Mouse (Mus musculus): ENCODE measurements at regions not wholly inside any gene's neighbourhood (a gene's known extent, or its start where the extent isn't known, plus 50 kb on each side); places are given as distances from the start of the nearest gene placed in this dataset.

DNA sequence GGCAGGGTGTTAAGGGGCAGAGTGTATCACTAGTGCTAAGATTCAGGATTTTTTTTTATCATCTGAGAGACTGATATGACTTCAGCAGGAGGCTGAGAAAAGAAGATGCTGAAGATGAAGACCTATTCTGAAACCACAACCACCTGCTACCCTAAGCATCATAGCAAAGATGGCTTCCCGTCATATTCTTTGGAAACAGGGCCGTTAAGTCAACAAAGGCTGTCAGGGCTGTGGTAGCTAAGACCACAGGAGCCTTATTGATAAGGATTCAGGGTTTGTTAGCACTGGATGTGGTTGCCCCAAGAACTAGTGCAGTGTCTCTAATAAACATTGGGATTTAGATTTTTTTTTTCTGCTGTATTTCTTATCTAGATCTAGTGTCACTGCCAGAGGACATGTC is 56.7 kb upstream of the Rasgrp1 start:
- no peak for DNase-seq

DNA sequence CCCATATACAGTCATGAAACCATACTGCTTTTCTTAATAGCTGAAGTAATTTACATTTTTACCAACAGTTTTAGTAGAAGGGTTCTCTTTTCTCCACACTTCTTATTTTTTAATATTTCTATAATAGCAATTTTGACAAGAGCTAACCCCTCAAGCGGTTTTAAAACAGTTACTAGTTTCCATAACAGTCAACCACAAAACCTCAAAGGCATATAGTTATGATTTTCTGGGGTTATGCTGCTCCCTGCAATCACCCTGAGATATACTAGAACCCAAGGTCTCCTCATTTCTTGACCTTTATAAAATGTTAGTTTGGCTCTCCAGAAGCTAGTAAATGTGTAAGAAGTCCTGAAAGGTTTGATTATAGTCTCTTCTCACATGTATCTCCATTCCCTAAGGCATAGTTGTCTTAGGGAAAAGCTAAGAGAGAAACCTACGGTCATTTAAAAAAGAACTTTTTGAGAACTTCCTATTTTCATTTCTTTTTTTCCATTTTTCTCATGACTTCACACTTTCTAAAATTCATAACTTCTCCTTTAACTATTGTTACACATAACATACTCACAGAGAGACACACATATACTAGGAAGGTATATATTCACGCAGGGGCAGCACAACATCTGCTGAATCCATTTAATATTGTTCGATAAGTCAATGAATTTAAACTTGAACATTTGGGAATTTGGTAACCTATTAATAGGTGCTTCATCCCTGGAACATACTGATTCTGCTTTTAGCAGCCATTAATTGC is 60.8 kb upstream of the Rasgrp1 start:
- DNase-seq: no peak

DNA sequence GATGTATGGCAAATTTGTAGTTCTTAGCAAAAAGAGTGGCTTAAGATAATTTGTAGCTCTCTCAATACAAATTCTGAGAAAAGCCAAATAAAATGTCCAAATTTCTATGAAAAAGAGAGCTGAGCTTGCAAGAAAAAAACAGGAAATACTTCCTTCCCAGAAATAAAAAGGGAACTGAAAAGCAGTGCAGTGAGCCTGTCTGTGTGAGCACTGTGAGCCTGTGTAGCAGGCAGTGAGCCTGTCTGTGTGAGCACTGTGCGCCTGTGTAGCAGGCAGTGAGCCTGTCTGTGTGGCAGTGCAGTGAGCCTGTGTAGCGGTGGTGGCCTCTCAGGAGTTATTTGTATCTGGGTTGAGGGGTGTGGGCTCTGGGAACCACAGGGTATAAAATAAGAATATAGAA is 62.7 kb upstream of the Rasgrp1 start:
- peak; percentile 57 for DNase-seq

DNA sequence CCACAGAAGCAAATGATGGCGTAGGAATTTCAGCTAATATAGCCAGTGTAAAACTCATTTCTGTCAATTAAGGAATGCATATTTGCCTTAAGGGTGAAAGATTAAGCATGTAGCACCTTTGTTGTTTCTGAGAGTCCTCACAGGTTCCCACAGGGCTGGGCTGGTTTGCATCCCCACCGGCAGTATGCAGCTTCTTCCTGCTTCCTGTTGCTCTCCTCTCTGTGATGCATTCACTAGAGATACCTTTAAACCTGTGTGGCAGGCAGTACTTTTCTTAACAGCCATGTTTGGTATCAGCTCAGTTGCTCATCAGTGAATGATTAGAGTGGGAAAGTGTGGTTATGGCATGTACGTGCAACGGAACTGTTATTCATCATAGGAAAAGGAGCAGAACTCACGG is 65.4 kb upstream of the Rasgrp1 start:
- peak; percentile 62 for DNase-seq

DNA sequence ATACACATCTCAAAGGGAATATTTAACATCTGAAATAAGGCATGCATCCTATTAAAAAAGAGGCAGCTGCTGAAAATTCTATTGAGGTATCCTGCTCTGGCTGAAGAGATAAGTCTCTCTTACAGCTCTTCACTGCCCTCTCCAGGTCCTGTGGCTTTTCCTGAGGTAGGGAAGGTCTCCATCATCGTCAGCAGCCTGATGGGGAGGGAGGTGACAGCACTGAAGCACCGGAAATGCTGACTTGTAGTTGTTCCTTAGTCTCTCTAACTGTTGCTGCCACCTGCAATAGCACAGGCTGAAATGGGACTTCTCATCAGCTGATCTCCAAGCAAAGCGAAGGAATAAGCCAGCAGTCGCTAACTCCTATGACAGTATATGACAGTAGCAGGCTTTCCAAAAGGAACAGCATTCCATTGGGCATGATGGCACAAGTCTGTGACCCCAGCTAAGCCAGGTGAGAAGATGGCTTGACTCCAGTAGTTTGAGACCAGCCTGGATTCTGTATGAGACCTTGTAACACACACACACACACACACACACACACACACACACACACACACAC is 69.3 kb upstream of the Rasgrp1 start:
- peak; percentile 66 for DNase-seq

DNA sequence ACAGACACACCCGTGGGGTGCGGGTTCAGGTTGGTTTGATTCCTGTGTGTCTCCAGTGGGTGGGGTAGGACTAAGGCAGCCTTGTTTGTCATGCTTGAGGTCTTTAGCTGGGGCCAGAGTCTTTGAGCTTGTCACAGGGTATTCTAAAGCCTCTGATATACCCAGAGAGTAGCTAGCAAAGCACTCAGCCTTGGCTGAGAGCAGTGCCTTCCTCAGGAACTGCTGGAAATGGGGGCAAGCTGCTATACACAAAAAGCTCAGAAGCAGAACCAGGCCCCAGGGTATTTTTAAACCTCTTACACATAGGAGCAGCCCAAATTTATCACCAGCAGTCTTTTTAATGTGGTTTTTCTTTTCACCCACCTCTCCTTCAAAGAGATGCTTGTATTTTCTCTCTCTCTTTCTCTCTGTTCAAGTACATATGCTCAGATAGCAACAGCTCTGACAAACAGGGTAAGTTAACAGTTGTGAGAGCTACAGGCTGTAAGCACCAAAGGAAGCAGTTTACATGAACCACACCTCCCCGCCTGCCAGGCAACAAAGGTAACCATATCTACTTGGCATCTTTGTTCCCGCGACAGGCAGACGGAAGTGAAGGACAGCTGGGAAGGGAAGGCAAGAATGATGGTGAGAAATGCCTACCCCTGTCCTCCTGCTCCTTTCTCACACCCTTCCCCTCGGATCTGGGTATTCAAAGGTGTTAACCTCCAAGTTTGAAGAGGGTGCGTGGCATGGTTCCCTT is 74.6 kb upstream of the Rasgrp1 start:
- peak; percentile 71 for DNase-seq

DNA sequence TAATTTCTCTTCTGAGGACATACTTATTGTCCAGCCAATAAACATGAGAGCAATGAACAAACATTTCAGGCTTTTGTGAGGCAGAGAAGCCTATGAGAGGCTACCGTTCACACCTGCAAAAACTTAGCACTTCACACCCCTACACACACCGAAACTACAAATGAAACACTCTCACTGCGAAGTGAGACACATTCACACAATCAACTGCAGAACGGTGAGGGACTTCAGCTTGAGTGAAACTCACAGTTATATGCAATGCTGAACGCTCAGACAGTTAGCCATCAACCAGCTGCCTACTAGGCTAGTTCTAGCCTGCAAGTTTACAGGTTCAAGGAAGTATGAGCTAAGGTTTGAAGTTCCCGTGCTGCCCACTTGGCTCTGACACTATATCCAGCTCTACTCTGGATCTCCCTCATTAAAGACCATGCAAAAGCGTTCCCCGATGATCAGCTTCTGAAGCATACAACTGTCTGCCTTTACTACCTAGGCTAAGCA is 75.4 kb upstream of the Rasgrp1 start:
- DNase-seq: peak; percentile 50

DNA sequence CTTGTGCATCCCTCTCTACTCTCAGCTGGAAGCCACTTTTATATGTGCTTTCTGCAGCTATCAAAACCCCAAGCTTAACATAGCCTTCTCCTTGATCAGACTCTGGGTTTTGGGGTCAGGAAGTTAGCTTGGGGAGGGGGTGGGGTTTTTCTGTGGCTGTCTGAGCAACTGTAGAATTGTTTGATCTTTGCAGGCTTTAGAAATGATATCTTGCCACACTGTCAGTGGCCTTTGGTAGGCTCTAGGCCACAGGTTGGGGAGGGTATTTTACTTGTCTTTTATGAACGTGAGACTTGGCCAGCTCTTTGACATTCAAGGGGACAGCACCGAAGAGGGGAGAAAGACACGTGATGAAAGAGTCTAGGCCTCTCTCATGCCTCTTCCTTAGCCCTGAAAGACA is 75.9 kb upstream of the Rasgrp1 start:
- peak; percentile 56 for DNase-seq

DNA sequence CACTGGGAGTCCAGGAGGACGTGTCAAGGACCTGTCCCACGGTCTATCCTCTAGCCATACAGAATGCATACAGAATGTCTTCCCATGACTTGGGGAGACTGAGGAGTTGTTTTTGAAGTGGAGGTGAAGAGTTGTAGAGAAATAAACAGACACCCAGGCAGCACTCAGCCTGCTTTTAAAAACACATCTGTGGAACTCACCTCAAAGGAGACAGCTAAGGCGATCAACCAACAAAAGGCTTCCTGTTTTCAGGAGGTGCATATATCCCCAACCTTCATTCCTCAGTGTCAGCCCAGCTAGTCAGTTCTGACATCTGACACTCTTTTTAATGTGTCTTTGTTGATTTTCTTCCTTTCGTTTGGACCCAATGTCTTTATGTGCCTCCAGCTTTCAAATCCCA is 78.6 kb upstream of the Rasgrp1 start:
- DNase-seq: peak; percentile 51

DNA sequence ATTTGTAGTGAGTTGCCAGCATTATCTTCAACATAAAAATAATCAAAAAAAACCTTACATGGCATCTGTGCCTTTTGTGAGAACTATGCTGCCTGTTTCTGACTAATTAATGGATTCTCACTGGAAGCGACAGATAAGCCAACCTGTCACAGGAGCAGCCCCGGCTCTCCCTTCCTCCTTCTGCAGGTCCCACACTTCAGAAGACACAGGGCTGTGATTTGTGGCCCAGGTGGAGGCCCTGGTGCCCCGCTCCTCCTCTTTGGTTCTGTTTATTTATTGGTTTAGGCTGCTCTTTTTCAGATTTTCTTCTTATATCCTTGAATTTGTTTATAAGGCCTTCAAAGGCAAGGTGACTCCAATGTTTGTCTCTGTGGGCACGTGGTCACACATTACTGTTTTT is 80.0 kb upstream of the Rasgrp1 start:
- peak; percentile 56 for DNase-seq

DNA sequence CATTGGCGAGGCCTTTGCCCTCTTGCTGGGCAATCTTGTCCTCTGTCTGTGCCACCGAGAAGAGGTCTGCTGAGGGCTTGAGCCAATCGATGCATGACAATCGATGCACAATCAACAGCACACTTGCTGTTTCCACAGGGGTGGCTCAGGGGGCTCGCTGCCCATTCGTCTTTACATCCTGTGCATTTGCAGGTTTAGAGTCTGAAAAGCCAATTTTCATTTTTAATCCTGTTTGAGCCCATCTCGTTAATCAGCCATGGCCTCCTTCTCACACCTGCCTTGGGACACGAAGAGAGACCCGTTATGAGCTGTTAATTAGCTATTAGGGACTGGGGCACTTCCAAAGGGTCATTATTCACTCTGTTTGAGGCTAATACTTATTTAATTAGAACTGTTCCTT is 86.4 kb upstream of the Rasgrp1 start:
- no peak for DNase-seq

DNA sequence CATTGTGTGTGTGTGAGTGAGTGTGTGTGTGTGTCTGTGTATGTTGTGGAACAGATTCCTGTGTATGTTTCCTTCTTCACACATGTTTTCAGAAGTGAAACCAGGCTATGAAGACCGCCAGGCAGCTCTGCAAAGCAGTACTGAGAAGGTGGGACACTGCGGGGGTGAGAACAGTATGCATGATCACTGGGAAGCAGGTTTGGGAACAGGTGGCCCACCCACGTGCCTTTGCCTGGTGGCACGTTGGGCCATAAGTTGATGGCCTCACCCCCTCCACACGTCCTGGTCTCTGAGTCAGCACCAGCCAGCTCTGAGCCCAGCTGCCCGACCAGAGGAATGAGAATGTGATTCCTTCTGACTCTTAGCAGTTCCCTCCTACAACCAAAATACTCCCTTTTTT is 89.2 kb upstream of the Rasgrp1 start:
- peak; percentile 56 for DNase-seq

DNA sequence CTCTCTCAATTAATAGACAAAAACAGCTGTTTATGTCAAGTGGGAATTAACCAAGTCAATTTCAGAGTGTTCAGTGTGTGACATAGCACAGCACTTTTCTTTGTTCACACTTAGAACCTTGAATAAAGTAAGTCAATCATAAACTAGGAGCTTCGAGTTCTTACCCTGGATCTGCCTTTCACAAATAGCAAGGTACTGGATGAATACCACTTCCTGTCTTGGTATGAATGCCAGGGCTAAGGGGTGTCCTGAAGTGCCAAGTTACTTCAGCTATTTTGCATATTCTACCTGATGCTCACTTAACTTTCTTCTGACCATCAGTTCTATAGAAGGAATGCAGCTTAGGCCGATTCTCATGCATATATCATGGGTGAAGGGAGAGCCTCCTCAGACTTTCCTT is 90.1 kb upstream of the Rasgrp1 start:
- no peak for DNase-seq

DNA sequence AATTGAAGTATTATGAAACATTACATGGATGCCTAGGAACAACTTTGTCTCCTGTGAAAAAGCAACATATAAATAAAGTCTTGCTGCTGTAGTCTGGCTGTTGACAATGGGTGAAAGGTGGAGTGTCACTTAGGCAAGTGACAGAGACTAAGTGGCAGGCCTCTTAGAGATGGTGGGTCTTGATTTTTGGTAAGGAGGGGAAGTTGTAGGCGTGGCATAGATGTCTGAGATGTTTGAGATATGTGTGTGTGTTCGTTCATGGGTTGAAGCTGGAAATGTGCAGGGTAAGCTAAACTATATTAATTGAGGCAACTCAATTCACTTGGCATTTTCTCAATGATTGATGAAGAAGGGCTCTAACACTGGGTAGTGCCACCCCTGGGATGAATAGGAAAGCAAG is 90.7 kb upstream of the Rasgrp1 start:
- DNase-seq: no peak

DNA sequence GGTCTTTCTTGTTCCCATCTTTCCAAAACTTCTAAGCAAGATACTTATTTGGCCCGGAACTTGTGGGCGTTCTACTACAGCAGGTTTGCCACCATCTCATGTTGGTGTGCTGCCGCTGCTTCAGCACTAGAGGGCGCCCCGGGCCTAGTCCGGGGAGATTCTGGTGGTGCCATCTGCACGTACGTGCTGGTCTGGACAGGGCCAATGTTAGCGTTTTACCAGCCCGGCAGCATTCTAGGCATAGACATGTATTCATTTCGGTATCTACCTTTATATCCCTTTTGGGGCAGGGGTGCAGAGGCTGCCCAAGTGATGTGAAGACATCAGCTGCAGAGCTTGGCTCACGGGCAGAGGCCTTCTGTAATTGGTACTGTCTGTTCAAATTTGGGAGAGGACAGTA is 95.3 kb upstream of the Rasgrp1 start:
- peak; percentile 79 for DNase-seq

DNA sequence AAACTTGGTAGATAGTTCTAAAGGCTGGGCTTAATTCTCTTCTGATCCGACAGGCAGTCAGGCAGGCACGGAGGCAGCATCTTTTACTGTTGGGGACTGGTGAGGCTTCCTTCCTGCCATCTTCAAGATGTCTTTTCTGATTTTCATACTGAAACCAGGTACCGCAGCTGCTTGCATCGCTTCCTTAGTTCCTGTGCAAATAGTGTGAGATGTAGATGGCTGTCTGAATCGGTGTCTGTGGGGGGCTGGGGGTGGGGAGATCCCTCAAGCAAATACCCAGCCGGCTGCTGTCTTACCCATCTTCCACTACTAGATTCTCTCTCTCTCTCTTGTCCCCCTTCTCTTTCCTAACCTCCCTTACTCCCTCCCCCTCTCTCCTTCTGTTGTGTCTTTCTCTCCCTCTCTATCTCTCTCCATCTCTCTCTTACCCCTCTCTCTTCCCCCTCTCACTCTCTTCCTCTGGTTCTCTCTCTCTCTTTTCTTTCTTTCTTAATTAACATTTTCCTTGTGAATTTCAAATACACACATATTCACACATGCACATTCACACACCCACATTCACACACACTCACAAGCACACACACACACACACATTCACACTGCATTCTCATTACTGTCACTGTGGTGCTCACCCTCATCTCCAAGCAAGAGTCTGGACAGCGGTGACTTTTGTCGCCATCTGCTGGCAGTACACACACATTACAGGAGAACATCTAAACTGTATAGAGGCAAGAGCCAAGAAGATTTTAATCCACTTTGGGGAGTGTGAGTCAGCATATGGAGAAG is 96.0 kb upstream of the Rasgrp1 start:
- peak; percentile 88 for DNase-seq

DNA sequence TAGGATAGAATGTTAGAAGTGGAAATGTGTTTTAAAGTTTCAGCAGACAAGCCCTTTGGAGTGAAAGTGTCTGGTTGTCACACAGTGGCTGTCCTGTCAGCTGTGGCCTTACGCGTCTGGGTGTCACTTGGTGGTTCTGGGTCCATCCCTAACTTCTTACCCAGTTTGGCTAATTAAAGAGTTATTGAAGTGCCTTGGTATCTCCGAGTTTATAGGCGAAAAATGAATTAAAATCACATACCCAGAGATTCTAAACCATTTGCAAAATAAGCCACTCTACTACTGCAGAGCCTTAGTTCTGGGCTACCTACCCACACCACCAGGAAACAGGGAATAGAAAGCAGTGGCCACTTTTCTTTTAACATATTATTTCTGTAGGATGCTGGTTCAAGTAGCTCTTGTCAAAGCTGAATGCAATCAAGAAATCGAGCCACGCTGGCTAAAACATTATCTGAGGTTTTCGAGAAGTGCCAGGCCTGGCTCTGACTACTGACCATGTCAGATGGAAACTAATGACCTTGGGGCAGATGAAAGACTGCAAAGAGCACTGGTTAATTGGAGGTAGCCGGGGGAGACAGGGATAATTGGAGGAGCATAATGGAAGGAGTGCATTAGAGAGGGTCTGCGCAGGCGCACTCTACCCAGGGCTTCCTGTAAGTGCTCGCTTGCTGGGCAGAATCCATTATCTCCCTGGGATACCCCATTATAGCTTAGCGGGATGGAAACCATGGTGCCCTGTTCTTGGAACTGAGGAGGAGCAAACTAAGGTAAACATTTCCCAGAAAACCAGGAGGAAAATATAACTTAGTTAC is 96.8 kb upstream of the Rasgrp1 start:
- DNase-seq: peak; percentile 30

DNA sequence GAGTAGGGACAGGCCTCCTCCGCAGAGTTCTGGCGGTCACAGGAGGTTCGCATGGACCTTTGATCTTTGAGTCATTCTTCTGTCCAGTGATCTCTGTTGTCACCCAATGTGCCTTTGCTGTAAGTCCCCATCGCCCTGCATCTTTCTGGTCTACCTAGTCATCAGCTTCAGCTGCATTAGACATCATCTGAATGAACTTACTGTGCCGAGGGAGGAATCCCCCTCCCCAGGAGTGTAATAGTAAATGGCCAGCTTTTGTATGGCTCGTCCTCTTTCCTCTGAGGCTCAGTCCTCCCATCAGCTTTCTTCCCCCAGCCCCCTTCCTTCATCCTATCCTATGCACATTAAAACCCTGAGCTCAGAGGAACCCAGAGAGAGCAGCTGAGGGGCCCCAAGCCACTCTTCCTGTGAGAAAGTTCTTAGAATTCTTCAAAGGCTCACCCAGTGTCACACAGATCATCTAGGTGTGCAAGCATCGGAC is 98.0 kb upstream of the Rasgrp1 start:
- DNase-seq: peak; percentile 59

DNA sequence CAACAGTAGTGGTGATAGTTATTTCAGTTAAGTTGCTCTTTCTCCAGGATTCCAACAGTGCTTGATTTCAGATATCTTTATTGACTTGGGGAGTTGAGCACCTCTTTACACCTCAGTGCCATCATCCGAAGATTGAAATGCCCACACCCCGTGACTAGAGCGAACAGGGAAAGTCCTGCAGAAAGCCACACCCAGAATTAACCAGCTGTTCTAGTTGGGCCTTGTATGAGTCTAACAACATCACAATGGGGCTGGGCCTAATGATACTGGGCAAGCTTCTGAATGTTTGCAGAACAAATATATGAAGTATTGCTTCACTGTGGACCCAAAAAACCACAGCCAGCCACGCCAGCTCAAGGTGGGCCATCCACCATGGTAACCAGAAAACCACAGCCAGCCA is 100.1 kb upstream of the Rasgrp1 start:
- no peak for DNase-seq

DNA sequence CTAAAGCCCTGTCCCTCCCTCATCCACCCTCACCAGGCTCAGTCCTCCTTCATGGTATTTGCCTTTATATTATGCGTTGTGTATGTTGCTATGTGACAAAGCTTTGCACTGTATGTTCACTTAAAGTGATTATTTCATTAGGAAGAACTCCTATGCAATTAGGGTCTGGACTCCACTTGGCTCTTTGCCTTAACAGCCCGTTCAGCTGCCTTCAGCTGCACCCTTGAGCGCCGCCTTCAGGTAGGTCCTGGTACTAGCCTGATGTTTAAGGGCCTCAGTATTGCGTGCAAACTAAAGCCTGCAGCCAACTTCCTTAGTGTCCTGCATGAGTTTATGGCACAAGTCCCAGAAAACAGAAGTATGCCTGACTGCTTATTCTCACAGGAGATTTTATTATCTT is 101.9 kb upstream of the Rasgrp1 start:
- peak; percentile 91 for DNase-seq

DNA sequence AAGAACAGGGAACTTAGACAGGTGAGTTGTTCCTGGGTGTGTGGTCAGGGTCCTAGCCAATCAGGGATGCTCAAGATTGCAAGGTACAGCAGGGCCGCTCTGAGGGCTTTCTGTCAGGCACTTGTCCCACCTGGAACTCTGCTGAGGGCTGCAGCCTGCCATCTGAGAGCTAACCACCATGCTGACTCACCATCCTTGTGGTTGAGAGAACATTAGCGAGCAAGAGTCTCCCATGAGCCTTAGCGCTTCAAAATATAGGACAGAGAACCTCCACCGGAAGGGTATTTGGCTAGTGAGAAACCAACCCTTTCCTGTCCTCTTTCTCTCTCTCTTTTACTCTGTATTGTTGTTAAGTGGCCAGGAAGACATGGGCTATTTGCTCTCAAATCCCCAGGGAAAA is 104.1 kb upstream of the Rasgrp1 start:
- DNase-seq: peak; percentile 70

DNA sequence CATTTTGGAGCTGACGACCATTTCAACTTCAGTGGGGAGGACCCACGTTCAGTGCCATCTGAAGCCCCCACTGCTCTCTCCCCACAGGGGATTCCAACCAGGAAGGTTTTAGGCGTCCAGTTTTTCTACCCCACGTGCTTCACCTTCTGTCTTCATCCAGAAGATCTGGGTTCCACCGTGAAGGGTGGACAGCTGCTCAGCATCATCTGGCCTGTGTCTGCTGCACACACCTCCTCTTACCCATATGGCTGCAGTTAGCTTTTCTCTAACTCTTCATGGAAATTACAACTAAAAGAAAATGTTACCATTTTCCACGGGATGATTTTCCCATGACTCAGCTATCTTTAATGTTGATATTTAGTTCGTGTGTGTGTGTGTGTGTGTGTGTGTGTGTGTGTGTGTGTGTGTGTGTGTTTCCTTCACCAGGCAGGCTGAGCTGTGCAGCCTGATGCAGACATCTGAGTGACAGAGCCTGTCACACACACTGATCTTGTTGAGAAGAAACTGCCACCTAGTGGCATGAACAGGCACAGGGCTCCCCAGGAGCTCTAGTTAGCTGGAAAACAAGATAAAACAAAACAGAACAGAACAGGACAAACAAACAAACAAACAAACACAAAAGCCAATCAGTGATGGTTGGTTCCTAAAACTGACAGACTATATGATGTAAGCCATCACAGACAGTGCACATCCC is 107.5 kb upstream of the Rasgrp1 start:
- peak; percentile 83 for DNase-seq

Data from thymus, postnatal 4 days (tissue).